Mouse (Mus musculus) ES-Bruce4 (cell line): Measurements from ENCODE around the gene Slc17a1.

Experiments used
- CTCF ChIP-seq: IDR thresholded peaks from one replicate; pipeline ENCODE4 v1.8.1; 2011; ENCODE audit warnings: low read depth, low read length
- EP300 ChIP-seq: IDR thresholded peaks from 2 replicates; pipeline ENCODE4 v1.6.1; 2011; ENCODE audit warnings: low read depth, low read length; ENCODE audit not compliant: insufficient read depth
- POLR2A ChIP-seq: IDR thresholded peaks from one replicate; pipeline ENCODE4 v1.8.1; 2011; ENCODE audit warnings: low read length; ENCODE audit not compliant: insufficient read depth

DNA sequence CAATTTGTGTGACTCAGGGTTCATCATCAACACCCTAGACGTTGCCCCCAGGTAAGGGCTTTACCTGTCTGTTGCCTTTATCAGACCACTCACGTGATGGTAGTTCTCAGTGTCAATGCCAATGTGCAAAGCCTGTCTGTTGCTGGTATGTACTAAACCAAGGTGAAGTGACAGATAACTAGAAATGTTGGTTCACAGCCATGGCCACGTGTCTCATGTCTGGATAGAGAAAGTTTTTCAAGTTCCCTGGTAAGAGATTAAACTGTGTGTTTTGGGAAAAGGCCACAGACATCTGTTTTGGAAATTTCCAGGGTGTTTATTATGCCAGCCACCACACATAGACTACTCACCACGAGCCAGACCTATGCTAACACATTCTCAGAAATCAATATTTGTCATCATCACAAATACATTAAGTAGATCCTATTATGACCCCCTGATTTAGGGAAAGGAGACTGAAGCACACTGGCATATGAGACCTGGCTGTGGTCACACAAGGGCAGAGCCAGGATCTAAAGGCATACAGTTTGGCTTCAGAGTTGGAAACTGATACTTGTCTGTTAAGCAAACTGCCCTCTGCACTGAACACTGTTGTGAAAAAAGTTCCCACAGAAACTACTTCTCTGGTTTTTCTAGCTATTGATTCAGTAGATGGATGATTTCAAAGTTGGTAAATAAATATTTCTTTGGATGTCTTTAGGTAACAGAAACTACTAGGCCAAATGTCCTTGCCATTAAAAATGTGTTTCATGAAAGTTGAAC lies 47.2 kb upstream of the Slc17a1 start:
- TF ChIP-seq EP300 (no peak), CTCF (no peak), POLR2A (no peak)
